ENCODE assay signal across 9 mouse cellular contexts in genomic region chr5:122234319-122235195, GRCm38 (mm10). TPM values are rescaled to one million over a fixed set of nuclear protein-coding genes. Genes with fewer than 3 reads are reported as not detected.
A peak's percentile ranks its signal among the peaks of the same experiment; 100 is the strongest.
DNase-seq lines count a peak whose midpoint lies in the region; ATAC-seq and TF ChIP-seq lines count a peak whose summit lies in the region.
"Had no signal": no experiment of that assay in that cellular context is flagged by ENCODE, and none has a peak within 500 bp of the region (broad histone marks: within the 10 kb centered on the region; RNA-seq: fewer than 3 reads in every experiment).

No protein-coding gene starts in this region.

- H3K4me3 ChIP-seq in cerebellum, adult 2 months (replicated peaks; ENCODE audit: insufficient read depth, low read depth, low read length), result no peak overlapping the region
- H3K4me3 ChIP-seq in liver, postnatal 0 days (ENCODE audit: low read depth, low read length), result no peak overlapping the region

- TF ChIP-seq EP300 in liver, postnatal 0 days (IDR thresholded peaks at IDR 0.05; ENCODE audit: low read depth), result no peak

- WGBS in cerebellum, adult 2 months, result 34% methylated on average over 9 of the region's 9 CpGs
- WGBS in liver, postnatal 0 days (ENCODE audit: insufficient replicate concordance), result 30% methylated on average over 9 of the region's 9 CpGs

- TF ChIP-seq CTCF in cerebellum, adult 2 months (IDR thresholded peaks at IDR 0.05; ENCODE audit: borderline replicate concordance, insufficient read depth, low read depth, low read length), result 0 out of 2 replicates have a peak, but pooled peaks have one; percentile 1
- TF ChIP-seq CTCF in liver, postnatal 0 days (IDR thresholded peaks at IDR 0.05; ENCODE audit: low read depth), result no peak

- H3K27me3 ChIP-seq in cerebellum, adult 2 months (ENCODE audit: control insufficient read depth, insufficient read depth, low read length), result no peaks in the 10 kb centered on the region
- H3K27me3 ChIP-seq in liver, postnatal 0 days (ENCODE audit: insufficient read depth, low read length), result no peaks in the 10 kb centered on the region

- ATAC-seq in cerebellum, adult (ENCODE audit: insufficient number of reproducible peaks, low FRiP score, low TSS enrichment), result no peak
- ATAC-seq in liver, postnatal 0 days, result peak; percentile 8; the same call in 1 of the 2 replicates
- peak; percentile 58 for ATAC-seq in megakaryocyte, adult 5-6 weeks (ENCODE audit: poor library complexity, severe bottlenecking)

- TF ChIP-seq POLR2A in cerebellum, adult 2 months (IDR thresholded peaks at IDR 0.05; ENCODE audit: borderline replicate concordance, insufficient read depth, low read length), result no peak

- peaks cover 15% of the 10 kb centered on the region; the same call in 1 of the 2 replicates for H3K4me1 ChIP-seq in cerebellum, adult 2 months (ENCODE audit: control insufficient read depth, insufficient read depth, low read length)
- H3K4me1 ChIP-seq in liver, postnatal 0 days (ENCODE audit: insufficient read depth), result peaks cover 14% of the 10 kb centered on the region

- no peaks in the 10 kb centered on the region for H3K9me3 ChIP-seq in liver, postnatal 0 days (ENCODE audit: low read length)

- H3K4me2 ChIP-seq in liver, postnatal 0 days (ENCODE audit: low read depth, low read length), result peak overlapping the region; percentile 32

- H3K36me3 ChIP-seq in liver, postnatal 0 days (replicated peaks; ENCODE audit: insufficient read depth, low read length), result peaks cover 9% of the 10 kb centered on the region; the same call in 1 of the 2 replicates

- H3K27ac ChIP-seq in cerebellum, adult 2 months (ENCODE audit: insufficient read depth, low read length), result no peak overlapping the region
- H3K27ac ChIP-seq in liver, postnatal 0 days (ENCODE audit: low read depth), result peak overlapping the region; percentile 73

- H3K9ac ChIP-seq in liver, postnatal 0 days (replicated peaks), result no peak overlapping the region; the same call in 1 of the 2 replicates

- DNase-seq in cerebellum, adult 2 months, result peak in 1 of 2 experiments; percentile 31
- DNase-seq in liver, postnatal 0 days, result peak; percentile 45
- no peak for DNase-seq in liver
- DNase-seq in thymus, postnatal 14 days, result peak; percentile 78
- no peak for DNase-seq in layer of hippocampus, adult 8-10 months (ENCODE audit: low spot score in 2 of 2)
- no peak for DNase-seq in Muller cell, postnatal 12 days (ENCODE audit: inconsistent ontology term)
- DNase-seq: retina, postnatal 1 day had no signal

RNA-seq across cellular contexts. Expression of gene Hvcn1, which starts 28.0 kb away (rescaled TPM):
- polyA plus RNA-seq in cerebellum, adult 2 months (2012; rRNA removed), result 1.00 and 1.3 TPM in 2 replicates
- 7.0 and 7.3 TPM in 2 replicates for polyA plus RNA-seq in liver, postnatal 0 days (2015; fragmentation: Nextera tagmentation; extraction: Ambion mirVana)
- 44.4 and 45.1 TPM in 2 replicates for total RNA-seq in megakaryocyte, adult 5-6 weeks (2015)
- total RNA-seq in megakaryocyte, adult 5-6 weeks (2017), result 51.2 and 59.3 TPM in 2 replicates
- 10 to 100 TPM in 2 of 4 experiments, 1 to 10 TPM in 2; 2.1 to 22.9 (median 8.2) TPM for total RNA-seq in layer of hippocampus, adult 8-10 months (2022)

RNA-seq across cellular contexts. Expression of gene Tctn1, which starts 29.7 kb away (rescaled TPM):
- polyA plus RNA-seq in cerebellum, adult 2 months (2012; rRNA removed), result 28.6 and 29.2 TPM in 2 replicates
- polyA plus RNA-seq in liver, postnatal 0 days (2015; fragmentation: Nextera tagmentation; extraction: Ambion mirVana), result 1.1 and 1.2 TPM in 2 replicates
- total RNA-seq in megakaryocyte, adult 5-6 weeks (2015), result 3.2 and 4.3 TPM in 2 replicates
- total RNA-seq in megakaryocyte, adult 5-6 weeks (2017), result 3.5 and 6.5 TPM in 2 replicates
- total RNA-seq in layer of hippocampus, adult 8-10 months (2022), result 10 to 100 TPM; 14.7 to 17.7 (median 16.1) TPM

RNA-seq across cellular contexts. Expression of gene Pptc7, which starts 49.6 kb away (rescaled TPM):
- polyA plus RNA-seq in cerebellum, adult 2 months (2012; rRNA removed), result 46.4 and 48.4 TPM in 2 replicates
- polyA plus RNA-seq in liver, postnatal 0 days (2015; fragmentation: Nextera tagmentation; extraction: Ambion mirVana), result 4.4 and 5.6 TPM in 2 replicates
- 18.6 and 18.8 TPM in 2 replicates for total RNA-seq in megakaryocyte, adult 5-6 weeks (2015)
- 19.9 and 22.0 TPM in 2 replicates for total RNA-seq in megakaryocyte, adult 5-6 weeks (2017)
- 10 to 100 TPM; 41.0 to 48.0 (median 43.7) TPM for total RNA-seq in layer of hippocampus, adult 8-10 months (2022)

Comparison
In these comparisons a context has a peak if more than half of its experiments do, and no peak if none do; other contexts are left out.
1. DNase-seq: peak in liver, postnatal 0 days (single experiment) and thymus, postnatal 14 days (single experiment); none in liver (single experiment), layer of hippocampus, adult 8-10 months (0 of 2) and Muller cell, postnatal 12 days (single experiment).